Mouse (Mus musculus) liver, embryonic 14.5 days (tissue): ENCODE measurements around the gene Medag.

ENCODE experiments used
- CTCF ChIP-seq: IDR thresholded peaks from 2 replicates; pipeline ENCODE4 v1.5.1; 2016; ENCODE audit warnings: antibody characterized with exemption, low read depth, control low read depth
- EP300 ChIP-seq: IDR thresholded peaks from 2 replicates; pipeline ENCODE4 v1.6.1; 2016; ENCODE audit warnings: antibody characterized with exemption, low read depth

DNA sequence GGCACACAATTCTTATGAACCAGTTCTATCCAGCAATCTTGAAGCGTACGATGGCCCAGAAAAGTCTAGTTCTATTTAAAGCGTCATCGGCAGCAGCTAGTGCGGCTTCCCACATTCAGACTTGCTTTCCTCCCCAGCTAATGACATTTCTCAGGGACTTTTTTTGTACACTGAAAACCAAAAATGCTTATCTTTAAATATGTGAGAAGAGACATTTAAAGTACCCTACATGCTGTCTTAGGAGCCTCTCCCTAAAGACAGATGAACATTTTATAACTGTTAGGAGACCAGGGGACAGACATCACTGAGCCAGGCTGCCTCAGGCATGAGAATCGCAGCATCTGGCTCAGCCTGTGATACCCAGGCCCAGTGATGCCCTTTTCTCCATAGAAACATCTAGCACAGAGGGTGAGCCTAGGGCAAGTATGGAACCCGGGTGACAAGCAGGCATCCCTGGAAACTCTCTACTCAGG, 39.7 kb downstream of the Medag start:
- no peak for TF ChIP-seq CTCF
- TF ChIP-seq EP300, result no peak
